Mouse (Mus musculus) left cerebral cortex, postnatal 25 days (tissue): ENCODE results near the gene Keg1. TPM values are rescaled to one million over a fixed set of nuclear protein-coding genes. Genes with fewer than 3 reads are reported as not detected.

Source experiments
- DNase-seq, 2 experiments: peaks; one replicate each; pipeline ENCODE4 v3.0.0; 2022; ENCODE audit warnings: low spot score in 2 of 2, mixed read lengths in 1 of 2
- intact Hi-C: fragments of 180-260 bp; cut with DNase I; formaldehyde crosslinking; loops from one replicate; pipeline ENCODE4 v1.15.1; 2025
- total RNA-seq, 2 experiments: library from RNA; stranded (reverse); gene quantifications; 2 replicates each; pipeline ENCODE4 v1.2.3; 2021

Gene Keg1
- total RNA-seq, 2 experiments from 2014 or later = not detected

DNA sequence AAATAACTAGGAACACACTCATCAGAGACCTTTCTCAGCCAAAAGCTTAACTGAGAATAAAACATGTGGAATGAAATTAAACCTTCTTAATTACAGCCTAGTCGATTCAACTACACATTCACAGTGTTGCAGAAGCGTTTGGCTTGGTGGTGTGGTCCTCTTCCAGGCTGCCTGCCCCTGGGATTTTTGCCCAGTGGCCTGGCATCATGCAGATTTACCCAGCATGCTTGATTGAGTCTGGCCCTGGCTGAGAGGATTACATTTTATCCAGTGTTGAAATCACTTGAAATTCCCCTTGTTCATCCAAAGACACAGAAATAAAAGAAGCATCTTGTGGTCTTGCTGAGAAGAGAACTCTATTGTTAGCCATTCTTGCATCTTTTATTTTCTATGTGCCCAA, 64.1 kb downstream of the Keg1 start:
- intact Hi-C loops = no loop called here
- peak; percentile 14 to 53 for DNase-seq

GRCm38 (mm10) chr19:12762212-12763130, 66.9 kb downstream of the Keg1 start:
- intact Hi-C loops = no loop called here
- DNase-seq = no peak

DNA sequence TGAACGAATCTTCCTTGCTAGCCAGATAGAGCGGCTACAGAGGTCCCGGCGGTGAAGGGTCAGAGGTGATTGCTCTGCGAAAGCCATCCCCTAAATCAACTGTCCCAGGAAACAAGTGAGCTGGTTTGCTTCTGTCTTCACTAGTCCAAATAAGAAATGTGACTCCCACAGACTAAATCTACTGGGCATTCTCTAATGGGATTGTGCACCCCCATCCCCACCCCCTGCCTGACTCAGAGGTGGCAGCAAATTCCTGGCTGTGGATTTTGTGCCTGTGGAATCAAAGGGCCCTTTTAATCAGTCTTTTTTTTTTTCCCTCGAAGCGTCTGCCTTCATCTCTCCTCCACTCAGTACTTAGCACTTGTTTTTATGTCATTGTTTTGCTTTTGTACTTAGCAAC, 69.7 kb downstream of the Keg1 start, which contains the start of gene Cntf:
Gene Cntf, minus strand, starts transcription at position 325 of the 400 bp plus-strand sequence.
- intact Hi-C loops = no loop called here

More for the DNA sequence above, 69.7 kb downstream of the Keg1 start, which contains the start of gene Cntf:
- no peak for DNase-seq

Other genes starting within 250 kb of the Keg1 start
- 1 to 10 TPM; 7.6 to 8.7 TPM for gene Mpeg1, start 235.0 kb upstream of the Keg1 start, total RNA-seq
- gene Dtx4, start 194.3 kb upstream of the Keg1 start, total RNA-seq = 10 to 100 TPM; 32.7 to 37.1 TPM
- 1 to 10 TPM; 1.8 to 2.6 TPM for gene Fam111a, start 150.0 kb upstream of the Keg1 start, total RNA-seq
- under 1 TPM in 1 of 2 experiments, not detected in 1; 0.14 TPM for gene Gm4952, start 95.8 kb upstream of the Keg1 start, total RNA-seq
- not detected for gene Glyat, start 62.5 kb upstream of the Keg1 start, total RNA-seq
- not detected for gene Olfr1442, start 25.3 kb upstream of the Keg1 start, total RNA-seq
- not detected for gene Olfr1443, start 17.7 kb upstream of the Keg1 start, total RNA-seq
- gene Cntf, start 69.8 kb downstream of the Keg1 start, total RNA-seq = 1 to 10 TPM; 2.6 to 3.6 TPM
- gene Zfp91, start 100.3 kb downstream of the Keg1 start, total RNA-seq = 10 to 100 TPM; 94.5 to 98.0 TPM
- gene Lpxn, start 100.4 kb downstream of the Keg1 start, total RNA-seq = 1 to 10 TPM; 1.4 to 2.0 TPM
- not detected for gene Gm5244, start 150.9 kb downstream of the Keg1 start, total RNA-seq
- gene Olfr1444, start 161.5 kb downstream of the Keg1 start, total RNA-seq = not detected
- gene Olfr1445, start 188.1 kb downstream of the Keg1 start, total RNA-seq = not detected
- gene Olfr1446, start 197.7 kb downstream of the Keg1 start, total RNA-seq = not detected
- gene Olfr1447, start 208.0 kb downstream of the Keg1 start, total RNA-seq = not detected
- not detected for gene Olfr1448, start 228.6 kb downstream of the Keg1 start, total RNA-seq
- not detected for gene Olfr1449, start 235.1 kb downstream of the Keg1 start, total RNA-seq